Mouse (Mus musculus): ENCODE measurements around the gene 4930524B15Rik. TPM values are rescaled to one million over a fixed set of nuclear protein-coding genes. Genes with fewer than 3 reads are reported as not detected.
"Not testable (repeated sequence)": the region's sequence is repeated elsewhere in the genome, so short reads cannot be mapped to it uniquely, and the experiment has no call there.

4930524B15Rik gene
- polyA plus RNA-seq, 1 experiment: 33.6 TPM

GRCm38 (mm10) chr11:31974826-31975225 is 9.4 kb downstream of the 4930524B15Rik start:
- Histone ChIP-seq H3K27me3 (ENCODE audit: control insufficient read depth, insufficient read depth, low read length) (no peaks in the 10 kb centered on the region), H3K27ac (ENCODE audit: control insufficient read depth, insufficient read depth, low read depth, low read length) (no peak overlapping the region), H3K36me3 (ENCODE audit: control insufficient read depth, insufficient read depth, low read length) (peaks cover 1% of the 10 kb centered on the region; the same call in 1 of the 2 replicates), H3K4me3 (ENCODE audit: control insufficient read depth, low read depth, low read length) (no peak overlapping the region), H3K4me1 (ENCODE audit: control insufficient read depth, insufficient read depth, low read length) (no peaks in the 10 kb centered on the region)
- no peak for TF ChIP-seq CTCF (IDR thresholded peaks at IDR 0.05; ENCODE audit: control insufficient read depth, insufficient read depth, insufficient replicate concordance, low read depth, low read length)

GRCm38 (mm10) chr11:31975678-31976077 is 10.3 kb downstream of the 4930524B15Rik start:
- H3K4me1 ChIP-seq (ENCODE audit: control insufficient read depth, insufficient read depth, low read length): no peaks in the 10 kb centered on the region
- TF ChIP-seq CTCF (IDR thresholded peaks at IDR 0.05; ENCODE audit: control insufficient read depth, insufficient read depth, insufficient replicate concordance, low read depth, low read length): no peak
- no peak for TF ChIP-seq POLR2A (IDR thresholded peaks at IDR 0.05; ENCODE audit: control insufficient read depth, low read depth, low read length)
- no peak overlapping the region for H3K27ac ChIP-seq (ENCODE audit: control insufficient read depth, insufficient read depth, low read depth, low read length)
- H3K4me3 ChIP-seq (ENCODE audit: control insufficient read depth, low read depth, low read length): no peak overlapping the region
- no peaks in the 10 kb centered on the region for H3K27me3 ChIP-seq (ENCODE audit: control insufficient read depth, insufficient read depth, low read length)
- H3K36me3 ChIP-seq (ENCODE audit: control insufficient read depth, insufficient read depth, low read length): peaks cover 1% of the 10 kb centered on the region; the same call in 1 of the 2 replicates

GRCm38 (mm10) chr11:31976137-31976536 is 10.7 kb downstream of the 4930524B15Rik start:
- H3K36me3 ChIP-seq (ENCODE audit: control insufficient read depth, insufficient read depth, low read length): peaks cover 1% of the 10 kb centered on the region; the same call in 1 of the 2 replicates
- H3K27ac ChIP-seq (ENCODE audit: control insufficient read depth, insufficient read depth, low read depth, low read length): no peak overlapping the region
- no peaks in the 10 kb centered on the region for H3K4me1 ChIP-seq (ENCODE audit: control insufficient read depth, insufficient read depth, low read length)
- TF ChIP-seq CTCF (IDR thresholded peaks at IDR 0.05; ENCODE audit: control insufficient read depth, insufficient read depth, insufficient replicate concordance, low read depth, low read length): no peak
- no peak for TF ChIP-seq POLR2A (IDR thresholded peaks at IDR 0.05; ENCODE audit: control insufficient read depth, low read depth, low read length)
- H3K4me3 ChIP-seq (ENCODE audit: control insufficient read depth, low read depth, low read length): no peak overlapping the region
- no peaks in the 10 kb centered on the region for H3K27me3 ChIP-seq (ENCODE audit: control insufficient read depth, insufficient read depth, low read length)

GRCm38 (mm10) chr11:31980089-31980488 is 14.7 kb downstream of the 4930524B15Rik start:
- not testable (repeated sequence) for H3K27me3 ChIP-seq (ENCODE audit: control insufficient read depth, insufficient read depth, low read length); H3K27ac ChIP-seq (ENCODE audit: control insufficient read depth, insufficient read depth, low read depth, low read length); H3K4me1 ChIP-seq (ENCODE audit: control insufficient read depth, insufficient read depth, low read length); H3K4me3 ChIP-seq (ENCODE audit: control insufficient read depth, low read depth, low read length); H3K36me3 ChIP-seq (ENCODE audit: control insufficient read depth, insufficient read depth, low read length)

- H3K27ac ChIP-seq (ENCODE audit: control insufficient read depth, insufficient read depth, low read depth, low read length): no peak overlapping the region
- no peak overlapping the region for H3K4me3 ChIP-seq (ENCODE audit: control insufficient read depth, low read depth, low read length)
- no peaks in the 10 kb centered on the region for H3K27me3 ChIP-seq (ENCODE audit: control insufficient read depth, insufficient read depth, low read length)
- TF ChIP-seq CTCF (IDR thresholded peaks at IDR 0.05; ENCODE audit: control insufficient read depth, insufficient read depth, insufficient replicate concordance, low read depth, low read length): no peak
- TF ChIP-seq POLR2A (IDR thresholded peaks at IDR 0.05; ENCODE audit: control insufficient read depth, low read depth, low read length): no peak
- H3K4me1 ChIP-seq (ENCODE audit: control insufficient read depth, insufficient read depth, low read length): no peaks in the 10 kb centered on the region
- H3K36me3 ChIP-seq (ENCODE audit: control insufficient read depth, insufficient read depth, low read length): no peaks in the 10 kb centered on the region
Measured at GRCm38 (mm10) chr11:31981830-31982229, 16.4 kb downstream of the 4930524B15Rik start.

- not testable (repeated sequence) for H3K27me3 ChIP-seq (ENCODE audit: control insufficient read depth, insufficient read depth, low read length); H3K4me3 ChIP-seq (ENCODE audit: control insufficient read depth, low read depth, low read length); H3K4me1 ChIP-seq (ENCODE audit: control insufficient read depth, insufficient read depth, low read length); H3K27ac ChIP-seq (ENCODE audit: control insufficient read depth, insufficient read depth, low read depth, low read length); H3K36me3 ChIP-seq (ENCODE audit: control insufficient read depth, insufficient read depth, low read length)
Measured at GRCm38 (mm10) chr11:31982247-31982943, 17.0 kb downstream of the 4930524B15Rik start.

- H3K27ac ChIP-seq (ENCODE audit: control insufficient read depth, insufficient read depth, low read depth, low read length): no peak overlapping the region
Measured at GRCm38 (mm10) chr11:31983249-31983648, 17.9 kb downstream of the 4930524B15Rik start.

GRCm38 (mm10) chr11:31984786-31985185 is 19.4 kb downstream of the 4930524B15Rik start:
- no peaks in the 10 kb centered on the region for H3K27me3 ChIP-seq (ENCODE audit: control insufficient read depth, insufficient read depth, low read length)
- H3K4me3 ChIP-seq (ENCODE audit: control insufficient read depth, low read depth, low read length): no peak overlapping the region
- no peaks in the 10 kb centered on the region for H3K36me3 ChIP-seq (ENCODE audit: control insufficient read depth, insufficient read depth, low read length)
- H3K4me1 ChIP-seq (ENCODE audit: control insufficient read depth, insufficient read depth, low read length): no peaks in the 10 kb centered on the region
- H3K27ac ChIP-seq (ENCODE audit: control insufficient read depth, insufficient read depth, low read depth, low read length): no peak overlapping the region
- TF ChIP-seq CTCF (IDR thresholded peaks at IDR 0.05; ENCODE audit: control insufficient read depth, insufficient read depth, insufficient replicate concordance, low read depth, low read length): no peak
- no peak for TF ChIP-seq POLR2A (IDR thresholded peaks at IDR 0.05; ENCODE audit: control insufficient read depth, low read depth, low read length)

More at GRCm38 (mm10) chr11:31983249-31983648, 17.9 kb downstream of the 4930524B15Rik start:
- H3K4me1 ChIP-seq (ENCODE audit: control insufficient read depth, insufficient read depth, low read length): no peaks in the 10 kb centered on the region
- no peak overlapping the region for H3K4me3 ChIP-seq (ENCODE audit: control insufficient read depth, low read depth, low read length)
- no peaks in the 10 kb centered on the region for H3K36me3 ChIP-seq (ENCODE audit: control insufficient read depth, insufficient read depth, low read length)
- TF ChIP-seq POLR2A (IDR thresholded peaks at IDR 0.05; ENCODE audit: control insufficient read depth, low read depth, low read length): no peak
- no peak for TF ChIP-seq CTCF (IDR thresholded peaks at IDR 0.05; ENCODE audit: control insufficient read depth, insufficient read depth, insufficient replicate concordance, low read depth, low read length)
- no peaks in the 10 kb centered on the region for H3K27me3 ChIP-seq (ENCODE audit: control insufficient read depth, insufficient read depth, low read length)
